Mouse (Mus musculus) forebrain, embryonic 15.5 days (tissue): ENCODE measurements around the gene Nrbp1. TPM values are rescaled to one million over a fixed set of nuclear protein-coding genes. Genes with fewer than 3 reads are reported as not detected.

Experiments used
- ATAC-seq: fragments of 200-750 bp; cut with Nextera tagmentation; replicated peaks from 2 replicates; pipeline ENCODE4 v1.8.0; 2017; ENCODE audit warnings: mild to moderate bottlenecking, moderate TSS enrichment, moderate library complexity
- H3K27ac ChIP-seq: fragments of 300-500 bp; sonication (generic); replicated peaks from 2 replicates; pipeline ENCODE4 v1.5.1; 2015; ENCODE audit warnings: mild to moderate bottlenecking, inconsistent platforms
- H3K27me3 ChIP-seq: fragments of 300-500 bp; sonication (generic); 2 replicates; pipeline ENCODE4 v1.6.1; 2015; ENCODE audit warnings: inconsistent platforms
- H3K36me3 ChIP-seq: fragments of 300-500 bp; sonication (generic); 2 replicates; pipeline ENCODE4 v1.6.1; 2015; ENCODE audit warnings: mild to moderate bottlenecking, inconsistent platforms
- H3K4me1 ChIP-seq: fragments of 300-500 bp; sonication (generic); 2 replicates; pipeline ENCODE4 v1.6.1; 2015; ENCODE audit warnings: inconsistent platforms
- H3K4me2 ChIP-seq: fragments of 300-500 bp; sonication (generic); replicated peaks from 2 replicates; pipeline ENCODE4 v1.6.1; 2015; ENCODE audit warnings: mild to moderate bottlenecking, inconsistent platforms
- H3K4me3 ChIP-seq: fragments of 300-500 bp; sonication (generic); 2 replicates; pipeline ENCODE4 v1.5.1; 2015; ENCODE audit warnings: mild to moderate bottlenecking, inconsistent platforms
- H3K9ac ChIP-seq: fragments of 300-500 bp; sonication (generic); replicated peaks from 2 replicates; pipeline ENCODE4 v1.6.1; 2015; ENCODE audit warnings: mild to moderate bottlenecking, inconsistent platforms
- H3K9me3 ChIP-seq: fragments of 300-500 bp; sonication (generic); 2 replicates; pipeline ENCODE4 v1.6.1; 2016; ENCODE audit warnings: inconsistent platforms
- WGBS: fragments of 180-500 bp; shearing (Covaris S2); methylation state at CpG from one replicate; pipeline ENCODE4 v1.1.7; 2015; ENCODE audit warnings: mixed read lengths; 5-methylcytosine and 5-hydroxymethylcytosine counted together
- polyA plus RNA-seq: library from polyadenylated mRNA; unstranded; fragments of >200 nt; fragmentation: Nextera tagmentation; extraction: Ambion mirVana; gene quantifications from 2 replicates; pipeline ENCODE4 v1.2.1, GENCODE M21; 2015

Nrbp1 gene
- polyA plus RNA-seq = 156 and 157 TPM in 2 replicates

DNA sequence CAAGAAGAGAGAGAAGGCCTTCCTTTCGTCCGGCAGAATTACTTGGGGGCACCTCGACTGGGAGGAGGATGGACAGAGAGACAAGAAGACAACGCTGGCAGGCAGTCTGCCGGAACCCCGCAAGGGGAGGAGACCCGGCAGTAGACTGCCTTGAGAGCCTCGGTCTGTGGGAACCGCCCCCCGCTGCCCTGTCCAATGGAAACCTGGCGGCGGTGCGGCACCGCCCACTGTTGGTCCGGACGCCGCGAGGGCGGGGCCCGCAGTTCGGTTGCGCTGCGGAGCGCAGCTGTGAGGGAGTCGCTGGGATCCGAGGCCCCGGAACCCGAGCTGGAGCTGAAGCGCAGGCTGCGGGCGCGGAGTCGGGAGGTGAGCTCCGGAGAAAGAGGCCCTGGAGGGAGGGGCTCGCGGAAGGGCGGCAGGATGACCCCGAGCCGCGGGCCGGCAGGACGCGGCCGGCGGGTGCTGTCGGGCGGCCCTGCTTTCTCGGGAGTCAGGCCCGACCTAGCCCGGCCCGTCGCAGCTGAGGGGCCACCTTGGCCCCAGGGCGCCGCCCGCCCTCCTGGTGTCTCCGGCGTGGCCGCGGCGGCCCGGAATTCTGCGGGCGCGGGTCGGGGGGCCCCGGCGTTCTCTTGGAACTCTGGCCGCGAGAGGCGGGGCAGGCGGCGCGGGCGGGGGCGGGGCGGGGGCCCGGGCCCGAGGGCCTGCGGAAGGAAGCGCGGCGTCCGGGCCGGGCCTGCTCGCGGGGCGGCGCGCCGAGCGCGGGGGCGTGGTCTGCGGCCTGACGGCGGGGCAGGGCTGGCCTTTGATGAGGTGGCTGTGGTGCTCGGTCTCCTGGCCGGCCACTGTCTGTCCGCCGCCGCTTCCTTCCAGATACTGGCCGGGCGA lies at the start of gene Nrbp1, which contains the start of gene Gm9970:
Gene Nrbp1 (plus strand): TSS at position 228 of the 885 bp plus-strand sequence.
Gene Gm9970 (minus strand): TSS at position 596 of the 885 bp plus-strand sequence.
- Histone ChIP-seq H3K9ac (peak within 1 kb of the TSS; percentile 87), H3K27ac (peak within 1 kb of the TSS; percentile 97), H3K4me3 (peak within 1 kb of the TSS; percentile 91), H3K36me3 (peaks cover 22% of the 10 kb centered on the region), H3K4me2 (peak within 1 kb of the TSS; percentile 62), H3K9me3 (no peaks in the 10 kb centered on the region; the same call in 1 of the 2 replicates), H3K4me1 (peaks cover 15% of the 10 kb centered on the region), H3K27me3 (no peaks in the 10 kb centered on the region)
- peak; percentile 99 for ATAC-seq
- under 1% methylated on average over 98 of the region's 103 CpGs for WGBS

- Histone ChIP-seq H3K27ac (peak overlapping the region; percentile 81), H3K4me2 (peak overlapping the region; percentile 63), H3K9me3 (no peaks in the 10 kb centered on the region), H3K9ac (peak overlapping the region; percentile 87), H3K36me3 (peaks cover 69% of the 10 kb centered on the region), H3K27me3 (no peaks in the 10 kb centered on the region), H3K4me1 (peaks cover 24% of the 10 kb centered on the region), H3K4me3 (peak overlapping the region; percentile 76)
- peak; percentile 59 for ATAC-seq
- 15% methylated on average over 42 of the region's 42 CpGs for WGBS
Observed at GRCm38 (mm10) chr5:31192045-31192938, 48.4 kb upstream of the Nrbp1 start.

DNA sequence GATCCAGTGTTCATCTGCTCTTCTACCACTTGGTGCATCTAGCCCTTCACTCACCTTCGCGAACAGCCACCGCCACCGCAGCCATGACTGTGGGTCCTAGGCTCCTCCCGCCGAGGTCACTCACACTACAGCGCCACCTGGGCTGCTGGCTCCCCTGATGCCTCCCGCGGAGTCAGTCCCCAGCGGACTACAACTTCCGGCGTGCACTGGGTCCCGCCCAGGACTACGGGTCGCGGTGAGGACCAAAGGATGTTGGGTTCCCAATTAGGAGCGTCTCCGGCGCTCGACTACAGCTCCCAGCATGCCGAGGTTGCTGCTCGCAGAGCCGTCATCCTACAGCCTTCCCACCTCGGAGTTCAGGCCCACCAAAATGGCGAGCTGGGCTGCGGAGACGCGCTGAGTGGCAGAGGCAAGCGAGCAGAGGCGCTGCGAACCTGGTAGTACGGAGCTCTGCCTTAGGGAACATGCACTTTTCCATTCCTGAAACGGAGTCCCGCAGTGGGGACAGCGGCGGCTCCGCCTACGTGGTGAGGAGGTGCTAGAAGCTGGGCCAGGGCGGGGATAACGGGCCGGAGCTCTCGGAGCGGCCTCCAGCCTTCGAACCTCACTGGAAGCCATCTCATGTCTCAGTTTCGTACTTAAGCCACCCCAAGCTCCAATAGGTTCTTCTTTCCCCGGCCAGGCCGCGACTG lies 47.6 kb upstream of the Nrbp1 start, which contains the start of the genes Snx17 and Eif2b4:
Gene Snx17 (plus strand): TSS at position 289 of the 692 bp plus-strand sequence.
Gene Eif2b4 (minus strand): TSS at position 492 of the 692 bp plus-strand sequence.
- Histone ChIP-seq H3K9ac (peak within 1 kb of the TSS; percentile 87), H3K27me3 (no peaks in the 10 kb centered on the region), H3K27ac (peak within 1 kb of the TSS; percentile 81), H3K4me2 (peak within 1 kb of the TSS; percentile 63), H3K36me3 (peaks cover 69% of the 10 kb centered on the region), H3K4me3 (peak within 1 kb of the TSS; percentile 76), H3K4me1 (peaks cover 24% of the 10 kb centered on the region), H3K9me3 (no peaks in the 10 kb centered on the region)
- under 1% methylated on average over 48 of the region's 48 CpGs for WGBS
- peak; percentile 98 for ATAC-seq

- no peak for ATAC-seq
Observed at GRCm38 (mm10) chr5:31193631-31194281, 46.9 kb upstream of the Nrbp1 start.

DNA sequence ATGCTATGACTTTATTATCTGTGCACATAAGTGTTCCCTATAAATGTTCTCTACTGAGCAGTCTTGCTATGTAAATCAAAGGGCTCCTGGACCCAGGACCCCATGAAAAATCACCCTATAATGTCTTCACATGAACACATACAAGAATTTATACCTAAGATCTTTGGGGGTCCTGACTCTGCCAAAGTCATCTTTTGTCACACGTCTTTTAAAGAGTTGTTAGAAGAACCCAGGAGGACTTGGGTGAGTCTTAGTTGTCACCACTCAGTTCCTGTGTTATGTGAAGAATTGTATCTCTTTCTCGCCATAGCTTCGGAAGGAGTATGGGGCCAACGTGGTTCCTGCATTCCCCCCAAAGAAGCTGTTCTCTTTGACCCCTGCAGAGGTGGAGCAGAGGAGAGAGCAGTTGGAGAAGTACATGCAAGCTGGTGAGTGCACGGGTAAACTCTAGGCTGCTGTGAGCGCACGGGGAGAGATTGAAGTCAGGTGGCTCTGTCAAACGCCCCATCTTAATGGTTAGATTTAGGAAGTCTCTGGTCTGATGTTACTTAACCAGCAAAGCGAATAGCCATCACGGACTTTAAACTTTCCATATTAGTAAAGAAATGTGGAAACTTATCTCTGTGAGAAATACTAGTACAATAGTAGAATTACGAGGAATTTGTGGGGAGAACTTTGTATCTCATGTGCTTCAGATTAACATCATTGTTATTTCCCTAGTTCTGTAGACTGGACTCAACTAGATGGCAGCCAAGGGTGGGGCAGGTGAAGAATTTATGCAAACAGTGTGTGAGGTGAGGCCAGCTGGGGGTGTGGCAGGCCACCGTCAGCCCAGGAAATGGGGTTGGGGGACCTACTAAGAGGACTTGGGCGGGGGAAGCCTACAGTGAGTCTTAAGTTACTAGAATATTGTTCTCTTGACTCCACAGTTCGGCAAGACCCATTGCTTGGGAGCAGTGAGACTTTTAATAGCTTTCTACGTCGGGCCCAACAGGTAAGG lies 45.9 kb upstream of the Nrbp1 start:
- WGBS = 93% methylated on average over 16 of the region's 16 CpGs
- Histone ChIP-seq H3K9me3 (no peaks in the 10 kb centered on the region), H3K27me3 (no peaks in the 10 kb centered on the region), H3K27ac (no peak overlapping the region), H3K36me3 (peaks cover 72% of the 10 kb centered on the region), H3K4me2 (peak overlapping the region; percentile 63), H3K9ac (peak overlapping the region; percentile 84; the same call in 1 of the 2 replicates), H3K4me3 (peak overlapping the region; percentile 76; the same call in 1 of the 2 replicates), H3K4me1 (peaks cover 24% of the 10 kb centered on the region)
- no peak for ATAC-seq

More at GRCm38 (mm10) chr5:31193631-31194281, 46.9 kb upstream of the Nrbp1 start:
- Histone ChIP-seq H3K27me3 (no peaks in the 10 kb centered on the region), H3K4me3 (peak overlapping the region; percentile 76), H3K36me3 (peaks cover 69% of the 10 kb centered on the region), H3K4me1 (peaks cover 24% of the 10 kb centered on the region), H3K4me2 (peak overlapping the region; percentile 63), H3K9me3 (no peaks in the 10 kb centered on the region), H3K9ac (peak overlapping the region; percentile 84), H3K27ac (peak overlapping the region; percentile 81)
- 12% methylated on average over 25 of the region's 25 CpGs for WGBS

DNA sequence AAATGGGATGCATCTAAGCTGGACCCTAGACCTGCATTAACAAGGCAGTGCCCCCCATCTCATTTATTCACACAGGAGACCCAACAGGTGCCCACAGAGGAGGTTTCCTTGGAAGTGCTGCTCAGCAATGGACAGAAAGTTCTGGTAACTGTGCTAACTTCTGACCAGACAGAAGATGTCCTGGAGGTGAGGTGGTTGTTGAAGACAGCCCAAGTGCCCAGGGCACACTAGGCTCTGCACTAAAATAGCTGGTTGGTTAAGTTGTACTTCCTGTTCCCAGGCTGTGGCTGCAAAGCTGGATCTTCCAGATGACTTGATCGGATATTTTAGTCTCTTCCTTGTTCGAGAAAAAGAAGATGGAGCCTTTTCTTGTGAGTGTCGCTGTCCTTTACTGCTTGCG lies 45.0 kb upstream of the Nrbp1 start:
- H3K9ac ChIP-seq = no peak overlapping the region
- no peaks in the 10 kb centered on the region for H3K27me3 ChIP-seq
- no peak overlapping the region for H3K4me3 ChIP-seq
- no peak overlapping the region for H3K27ac ChIP-seq
- H3K36me3 ChIP-seq = peaks cover 72% of the 10 kb centered on the region
- WGBS = 93% methylated on average over 4 of the region's 4 CpGs
- H3K9me3 ChIP-seq = 0 out of 2 replicates have a peak, but pooled peaks cover 5% of the 10 kb centered on the region
- no peak for ATAC-seq
- H3K4me1 ChIP-seq = peaks cover 29% of the 10 kb centered on the region
- no peak overlapping the region for H3K4me2 ChIP-seq

- peaks cover 67% of the 10 kb centered on the region for H3K36me3 ChIP-seq
- no peak overlapping the region for H3K4me3 ChIP-seq
- no peak overlapping the region for H3K9ac ChIP-seq
- no peaks in the 10 kb centered on the region for H3K27me3 ChIP-seq
- no peak overlapping the region for H3K4me2 ChIP-seq
- H3K27ac ChIP-seq = no peak overlapping the region
- ATAC-seq = no peak
- 0 out of 2 replicates have a peak, but pooled peaks cover 5% of the 10 kb centered on the region for H3K9me3 ChIP-seq
- H3K4me1 ChIP-seq = peaks cover 34% of the 10 kb centered on the region
- WGBS = 94% methylated on average over 10 of the region's 10 CpGs
Observed at GRCm38 (mm10) chr5:31196207-31196606, 44.5 kb upstream of the Nrbp1 start.

- no peak overlapping the region for H3K27ac ChIP-seq
- H3K4me1 ChIP-seq = peaks cover 31% of the 10 kb centered on the region
- 89% methylated on average over 12 of the region's 12 CpGs for WGBS
- no peaks in the 10 kb centered on the region for H3K27me3 ChIP-seq
- ATAC-seq = no peak
- no peak overlapping the region for H3K9ac ChIP-seq
- no peak overlapping the region for H3K4me3 ChIP-seq
- no peak overlapping the region for H3K4me2 ChIP-seq
- peaks cover 67% of the 10 kb centered on the region for H3K36me3 ChIP-seq
- H3K9me3 ChIP-seq = 0 out of 2 replicates have a peak, but pooled peaks cover 5% of the 10 kb centered on the region
Observed at GRCm38 (mm10) chr5:31197072-31197471, 43.6 kb upstream of the Nrbp1 start.

DNA sequence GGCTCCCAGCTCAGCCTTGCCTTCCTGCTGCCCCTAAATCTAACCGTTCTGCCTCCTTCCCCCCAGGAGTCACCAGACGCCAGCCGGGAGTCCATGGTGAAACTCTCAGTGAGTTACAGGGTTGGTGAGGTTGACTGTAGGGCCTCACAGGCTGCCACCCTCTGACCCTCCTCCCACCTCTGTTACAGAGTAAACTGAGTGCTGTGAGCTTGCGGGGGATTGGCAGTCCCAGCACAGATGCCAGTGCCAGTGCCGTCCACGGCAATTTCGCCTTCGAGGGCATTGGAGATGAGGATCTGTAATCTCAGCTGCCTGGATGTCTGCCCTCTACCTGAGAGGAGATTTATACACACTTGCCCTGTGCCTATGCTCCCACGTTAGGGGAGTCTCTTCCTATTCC lies 42.5 kb upstream of the Nrbp1 start:
- Histone ChIP-seq H3K4me3 (no peak overlapping the region), H3K4me2 (no peak overlapping the region), H3K27me3 (no peaks in the 10 kb centered on the region), H3K9me3 (0 out of 2 replicates have a peak, but pooled peaks cover 5% of the 10 kb centered on the region), H3K36me3 (peaks cover 72% of the 10 kb centered on the region), H3K9ac (no peak overlapping the region), H3K4me1 (peaks cover 35% of the 10 kb centered on the region), H3K27ac (no peak overlapping the region)
- no peak for ATAC-seq
- 90% methylated on average over 9 of the region's 9 CpGs for WGBS
